Mouse (Mus musculus) lung, adult 2 months (tissue): ENCODE results near the gene Gm7029. TPM values are rescaled to one million over a fixed set of nuclear protein-coding genes. Genes with fewer than 3 reads are reported as not detected.
A peak's percentile ranks its signal among the peaks of the same experiment; 100 is the strongest.
"Not testable (repeated sequence)": the region's sequence is repeated elsewhere in the genome, so short reads cannot be mapped to it uniquely, and the experiment has no call there.

Experiments
- DNase-seq: peaks from one replicate; pipeline ENCODE4 v3.0.0; 2022
- H3K4me1 ChIP-seq: fragments of 200-500 bp; 2 replicates; pipeline ENCODE4 v1.6.1; 2011; ENCODE audit warnings: low read length; ENCODE audit not compliant: control insufficient read depth, insufficient read depth
- H3K4me3 ChIP-seq: fragments of 200-500 bp; replicated peaks from 2 replicates; pipeline ENCODE3; 2011; ENCODE audit warnings: low read depth, mild to moderate bottlenecking, control low read depth, low read length; ENCODE audit errors: extremely low read depth
- CTCF ChIP-seq: fragments of 200-500 bp; IDR thresholded peaks from 2 replicates; pipeline ENCODE4 v1.5.1; 2011; ENCODE audit warnings: mild to moderate bottlenecking, low read length, control low read depth; ENCODE audit not compliant: insufficient read depth
- POLR2A ChIP-seq: fragments of 200-500 bp; IDR thresholded peaks from 2 replicates; pipeline ENCODE4 v1.6.1; 2011; ENCODE audit warnings: low read depth, mild to moderate bottlenecking, control low read depth, low read length, borderline replicate concordance; ENCODE audit errors: extremely low read depth
- WGBS: fragments of 180-500 bp; shearing (Covaris S2); methylation state at CpG from one replicate; pipeline ENCODE4 v1.1.7; 2018; 5-methylcytosine and 5-hydroxymethylcytosine counted together
- polyA plus RNA-seq: library from polyadenylated mRNA; depleted of rRNA; stranded (reverse); fragments of >200 nt; gene quantifications from 2 replicates; pipeline ENCODE4 v1.2.3, GENCODE M21; 2012

The Gm7029 gene
- polyA plus RNA-seq, 1 experiment, result not detected

DNA sequence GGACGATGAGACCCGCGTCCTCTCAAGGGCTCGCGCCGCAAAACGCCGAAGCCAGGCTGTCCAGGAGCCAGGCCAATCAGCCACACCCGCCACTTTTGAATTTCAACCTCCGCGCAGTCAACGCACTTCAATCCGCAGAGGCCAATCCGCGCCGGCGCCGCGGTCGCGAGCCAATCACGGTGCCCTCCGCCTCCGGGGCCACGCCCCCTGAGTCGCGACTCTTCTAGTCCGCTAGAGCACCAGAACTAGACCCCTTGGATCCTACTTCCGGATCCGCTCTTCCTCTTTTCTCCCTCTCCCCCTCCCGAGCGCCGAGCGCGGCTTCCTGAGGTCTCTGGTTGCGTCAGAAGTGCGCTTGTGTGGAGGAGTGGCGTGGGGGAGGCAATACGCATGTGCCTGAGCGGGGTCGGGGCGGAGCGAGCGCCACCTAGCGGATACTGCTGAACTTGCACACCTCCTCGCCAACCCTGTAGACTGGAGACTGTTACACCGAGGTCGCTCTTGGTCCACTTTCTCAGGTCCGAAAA lies 17.0 kb downstream of the Gm7029 start, which contains the start of gene Kifc1:
Gene Kifc1, minus strand, starts transcription at position 129 of the 527 bp plus-strand sequence.
- H3K4me1 ChIP-seq, result 0 out of 2 replicates have a peak, but pooled peaks cover 3% of the 10 kb centered on the region
- peak within 1 kb of the TSS; percentile 82 for H3K4me3 ChIP-seq
- peak; percentile 98 for DNase-seq
- WGBS, result under 1% methylated on average over 49 of the region's 49 CpGs
- peak; percentile 93 for TF ChIP-seq CTCF
- TF ChIP-seq POLR2A, result no peak

DNA sequence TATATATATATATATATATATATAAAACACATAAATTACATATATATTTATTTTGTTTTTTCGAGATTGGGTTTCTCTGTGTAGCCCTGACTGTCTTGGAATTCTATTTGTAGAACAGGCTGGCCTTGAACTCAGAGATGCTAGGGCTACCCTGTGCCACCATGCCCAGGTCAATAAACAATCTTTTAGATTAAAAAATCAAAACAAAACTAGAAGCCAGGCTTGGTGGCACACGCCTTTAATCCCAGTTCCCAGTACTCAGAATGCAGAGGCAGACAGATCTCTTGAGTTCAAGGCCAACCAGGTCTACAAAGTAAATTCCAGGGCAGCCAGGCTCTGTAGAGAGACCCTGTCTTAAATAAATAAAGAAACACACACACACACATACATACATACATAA lies 17.7 kb downstream of the Gm7029 start:
- WGBS, result 57% methylated on average over 2 of the region's 2 CpGs
- TF ChIP-seq POLR2A (no peak), CTCF (no peak)
- no peak for DNase-seq
- H3K4me1 ChIP-seq, result 0 out of 2 replicates have a peak, but pooled peaks cover 3% of the 10 kb centered on the region
- no peak overlapping the region for H3K4me3 ChIP-seq

DNA sequence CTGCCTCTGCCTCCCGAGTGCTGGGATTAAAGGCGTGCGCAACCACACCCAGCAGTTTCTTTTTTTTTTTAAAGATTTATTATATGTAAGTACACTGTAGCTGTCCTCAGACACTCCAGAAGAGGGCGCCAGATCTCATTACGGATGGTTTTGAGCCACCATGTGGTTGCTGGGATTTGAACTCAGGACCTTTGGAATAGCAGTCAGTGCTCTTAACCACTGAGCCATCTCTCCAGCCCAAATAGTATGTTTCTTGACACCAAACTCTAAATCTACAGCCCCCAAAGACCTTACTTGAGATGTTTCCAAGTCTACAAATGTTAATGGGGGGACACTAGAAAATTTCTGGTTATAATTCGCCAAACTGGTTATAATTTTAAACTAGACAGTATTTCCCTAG lies 18.3 kb downstream of the Gm7029 start:
- not testable (repeated sequence) for H3K4me1 ChIP-seq, H3K4me3 ChIP-seq, DNase-seq
- WGBS, result 60% methylated on average over 6 of the region's 6 CpGs

DNA sequence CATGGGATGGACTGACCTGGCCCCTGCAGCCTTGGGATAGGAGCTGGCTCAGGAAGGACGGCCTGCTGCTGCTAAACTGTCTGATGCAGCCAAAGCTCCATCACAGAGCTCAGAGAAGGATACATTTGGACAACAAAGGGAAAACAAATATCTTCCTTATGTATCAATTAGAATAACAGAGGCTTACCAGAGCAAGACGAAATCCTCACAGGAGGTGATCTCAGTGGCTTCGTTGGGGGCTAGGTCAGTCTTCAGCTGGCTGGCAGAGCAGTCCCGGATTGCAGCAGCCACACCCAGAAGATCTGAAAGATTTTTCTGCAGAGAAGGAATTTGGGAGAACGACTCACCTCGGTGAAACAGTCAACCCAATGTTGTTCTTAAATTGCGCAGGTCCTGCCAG lies 18.8 kb downstream of the Gm7029 start:
- Histone ChIP-seq H3K4me1 (0 out of 2 replicates have a peak, but pooled peaks cover 3% of the 10 kb centered on the region), H3K4me3 (no peak overlapping the region)
- WGBS, result 33% methylated on average over 7 of the region's 7 CpGs
- DNase-seq, result no peak
- TF ChIP-seq CTCF (no peak), POLR2A (no peak)

DNA sequence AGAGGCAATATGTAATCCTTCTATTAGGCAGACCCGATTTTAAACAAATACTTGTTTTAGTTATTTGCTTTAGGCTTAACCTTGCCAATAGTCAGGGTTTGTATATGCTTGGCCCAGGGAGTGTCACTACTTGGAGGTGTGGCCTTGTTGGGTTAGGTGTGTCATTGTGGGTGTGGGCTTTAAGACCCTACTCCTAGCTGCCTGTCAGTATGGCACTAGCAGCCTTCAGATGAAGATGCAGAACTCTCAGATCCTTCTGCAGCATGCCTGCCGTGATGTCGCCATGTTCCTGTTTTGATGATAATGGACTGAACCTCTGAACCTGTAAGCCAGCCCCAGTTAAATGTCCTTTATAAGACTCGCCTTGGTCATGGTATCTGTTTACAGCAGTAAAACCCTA lies 19.4 kb downstream of the Gm7029 start:
- 70% methylated on average over 4 of the region's 4 CpGs for WGBS
- not testable (repeated sequence) for H3K4me1 ChIP-seq, DNase-seq, H3K4me3 ChIP-seq

DNA sequence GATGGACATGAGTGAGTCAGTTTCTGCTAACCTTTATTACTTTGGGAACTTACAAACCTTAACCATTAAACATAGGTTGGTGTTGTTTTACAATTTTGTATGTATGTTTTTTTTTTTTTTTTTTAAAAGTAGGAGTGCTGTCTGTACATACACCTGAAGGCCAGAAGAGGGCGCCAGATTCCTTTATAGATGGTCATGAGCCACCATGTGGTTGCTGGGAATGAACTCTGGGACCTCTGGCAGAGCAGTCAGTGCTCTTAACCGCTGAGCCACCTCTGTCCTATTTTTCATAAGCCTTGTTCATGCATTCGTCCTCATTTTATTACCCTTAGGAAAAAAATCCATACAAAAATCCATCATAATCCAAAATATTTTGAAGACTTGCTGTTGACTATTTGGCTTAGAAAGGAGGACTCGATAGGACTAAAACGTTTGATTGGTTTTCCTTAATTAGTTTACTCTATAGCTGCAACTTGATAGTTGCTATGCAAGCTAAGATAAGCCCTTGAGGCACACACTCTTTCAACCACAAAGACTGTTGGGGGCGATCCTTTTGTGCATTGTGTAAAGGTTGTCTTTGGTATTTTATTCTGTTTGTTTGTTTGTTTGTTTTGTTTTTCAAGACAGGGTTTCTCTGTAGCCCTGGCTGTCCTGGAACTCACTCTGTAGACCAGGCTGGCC lies 23.6 kb downstream of the Gm7029 start:
- WGBS, result 42% methylated on average over 6 of the region's 6 CpGs
- Histone ChIP-seq H3K4me1 (no peaks in the 10 kb centered on the region), H3K4me3 (no peak overlapping the region)
- TF ChIP-seq POLR2A, result no peak
- TF ChIP-seq CTCF, result peak; percentile 54
- no peak for DNase-seq

DNA sequence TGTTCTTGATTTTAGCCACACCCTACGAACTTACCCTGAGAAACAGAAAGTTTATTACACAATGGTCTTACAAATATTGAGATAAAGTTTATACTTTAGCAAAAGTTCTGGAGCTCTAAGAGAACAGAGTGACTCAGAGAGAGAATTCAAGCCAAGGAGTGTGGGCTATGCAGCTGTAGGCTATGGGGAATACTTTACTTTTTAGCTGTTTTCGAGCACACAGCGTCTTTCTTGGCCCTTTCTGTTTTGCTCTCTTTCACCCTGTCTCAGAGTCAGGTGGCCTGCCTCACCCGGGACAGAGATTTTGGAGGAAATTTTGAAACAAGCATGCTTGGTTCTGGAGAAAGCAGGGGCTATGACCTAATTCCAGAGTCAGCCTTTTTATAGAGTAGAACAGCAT lies 24.6 kb downstream of the Gm7029 start:
- 71% methylated on average over 4 of the region's 4 CpGs for WGBS
- DNase-seq, H3K4me1 ChIP-seq, H3K4me3 ChIP-seq: not testable (repeated sequence)

DNA sequence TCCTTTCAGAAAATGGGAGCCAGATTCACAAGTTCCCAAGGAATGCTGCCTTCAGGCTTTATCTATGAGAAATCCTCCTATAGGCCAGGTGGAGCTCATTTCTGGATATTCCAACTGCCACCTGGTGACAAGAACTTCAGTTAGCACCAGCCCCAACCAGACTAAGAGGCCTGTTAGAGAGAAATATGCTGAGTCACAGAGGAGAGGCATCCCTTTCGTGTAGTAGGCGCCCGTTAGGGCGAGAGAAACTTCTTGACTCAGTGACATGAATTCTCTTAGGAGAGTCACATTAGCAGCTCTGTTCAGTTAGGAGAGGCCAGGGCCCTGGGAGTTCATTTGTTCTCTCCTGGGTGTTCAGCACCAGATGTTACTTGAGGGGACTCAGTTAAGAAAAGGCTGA lies 26.0 kb downstream of the Gm7029 start:
- WGBS, result 72% methylated on average over 4 of the region's 4 CpGs
- no peak for DNase-seq
- no peak for TF ChIP-seq CTCF
- TF ChIP-seq POLR2A, result no peak
- Histone ChIP-seq H3K4me1 (no peaks in the 10 kb centered on the region), H3K4me3 (no peak overlapping the region)

DNA sequence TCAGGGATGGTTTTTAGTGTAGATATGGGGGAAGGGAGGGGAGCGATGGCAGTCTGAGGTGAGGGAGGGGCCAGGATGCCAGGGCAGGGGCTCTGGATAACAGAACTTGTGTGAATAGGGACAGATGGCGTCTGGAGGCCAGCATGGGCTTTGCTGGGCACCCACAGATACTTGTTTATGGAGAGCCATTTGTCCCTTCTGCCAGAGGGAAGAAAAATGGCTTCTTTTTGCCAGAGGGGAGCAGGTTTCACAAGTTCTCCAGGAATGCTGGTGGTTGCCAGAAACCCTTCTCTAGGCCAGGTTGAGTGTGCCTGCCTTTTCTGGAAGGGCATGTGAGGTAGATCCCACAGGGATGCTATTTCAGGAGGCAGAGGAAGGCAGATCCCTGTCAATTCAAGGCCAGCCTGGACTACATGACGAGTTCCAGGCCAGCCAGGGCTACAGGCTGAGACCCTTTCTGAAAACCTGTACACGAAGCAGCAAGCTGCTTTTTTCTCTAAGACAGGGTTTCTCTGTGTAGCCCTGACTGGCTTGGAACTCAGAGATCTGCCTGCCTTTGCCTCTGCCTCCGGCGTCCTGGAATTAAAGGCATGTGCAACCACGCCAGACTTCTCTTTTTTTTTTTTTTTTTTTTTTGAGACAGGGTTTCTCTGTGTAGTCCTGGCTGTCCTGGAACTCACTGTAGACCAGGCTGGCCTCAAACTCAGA lies 26.8 kb downstream of the Gm7029 start:
- H3K4me3 ChIP-seq, result no peak overlapping the region
- 68% methylated on average over 7 of the region's 7 CpGs for WGBS

DNA sequence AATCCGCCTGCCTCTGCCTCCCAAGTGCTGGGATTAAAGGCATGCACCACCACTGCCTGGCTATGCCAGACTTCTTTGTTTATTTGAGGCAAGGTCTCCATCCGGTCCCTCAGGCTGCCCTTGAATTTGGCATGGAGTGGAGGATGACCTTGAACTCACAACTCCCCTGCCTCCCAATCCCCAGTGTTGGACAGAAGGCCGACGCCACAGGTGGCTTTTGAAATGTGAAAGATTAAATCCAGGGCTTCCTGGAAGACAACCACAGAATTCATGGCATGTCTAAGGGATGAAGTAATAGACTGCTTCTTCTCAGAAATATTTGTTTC lies 27.3 kb downstream of the Gm7029 start:
- DNase-seq, result no peak
- WGBS, result 79% methylated on average over 4 of the region's 4 CpGs

More for the DNA sequence above, 26.8 kb downstream of the Gm7029 start:
- H3K4me1 ChIP-seq, result no peaks in the 10 kb centered on the region
- TF ChIP-seq CTCF, result no peak
- no peak for DNase-seq

More for the DNA sequence above, 27.3 kb downstream of the Gm7029 start:
- Histone ChIP-seq H3K4me1 (no peaks in the 10 kb centered on the region), H3K4me3 (no peak overlapping the region)
- TF ChIP-seq CTCF (no peak), POLR2A (no peak)
